Mouse (Mus musculus): ENCODE results near the gene Rchy1.

The Rchy1 gene

GRCm38 (mm10) chr5:91962639-91963440 lies at the start of gene Rchy1:
Gene Rchy1, minus strand, starts transcription at chr5:91963068.
- DNase-seq (ENCODE audit: low read depth, low spot score), result peak; percentile 99

- no peak for DNase-seq (ENCODE audit: low read depth, low spot score)
These were observed 48.9 kb upstream of the Rchy1 start for GRCm38 (mm10) chr5:92011756-92012155.

GRCm38 (mm10) chr5:92009827-92010226 lies 47.0 kb upstream of the Rchy1 start:
- no peak for DNase-seq (ENCODE audit: low read depth, low spot score)

DNA sequence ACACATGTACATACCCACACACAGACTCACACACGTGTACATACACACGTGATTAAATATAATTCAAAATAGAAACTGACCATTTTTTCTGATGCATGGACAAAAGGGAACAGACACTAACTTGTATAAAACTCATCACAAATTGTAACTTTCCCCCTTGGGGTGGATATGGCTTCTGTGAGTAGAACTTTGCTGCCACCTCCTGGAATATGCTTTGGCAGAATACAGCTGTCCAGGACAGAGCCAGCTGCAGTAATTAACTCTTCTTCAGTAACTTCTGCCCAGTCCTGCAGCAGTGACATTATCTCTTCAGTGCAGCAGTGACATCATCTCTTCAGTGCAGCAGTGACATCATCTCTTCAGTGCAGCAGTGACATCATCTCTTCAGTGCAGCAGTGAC lies 40.1 kb upstream of the Rchy1 start:
- DNase-seq (ENCODE audit: low read depth, low spot score), result peak; percentile 47

- DNase-seq (ENCODE audit: low read depth, low spot score), result peak; percentile 65
These were observed 37.9 kb upstream of the Rchy1 start for GRCm38 (mm10) chr5:92000770-92001169.

- peak; percentile 9 for DNase-seq (ENCODE audit: low read depth, low spot score)
These were observed 31.7 kb upstream of the Rchy1 start for GRCm38 (mm10) chr5:91994546-91994945.

DNA sequence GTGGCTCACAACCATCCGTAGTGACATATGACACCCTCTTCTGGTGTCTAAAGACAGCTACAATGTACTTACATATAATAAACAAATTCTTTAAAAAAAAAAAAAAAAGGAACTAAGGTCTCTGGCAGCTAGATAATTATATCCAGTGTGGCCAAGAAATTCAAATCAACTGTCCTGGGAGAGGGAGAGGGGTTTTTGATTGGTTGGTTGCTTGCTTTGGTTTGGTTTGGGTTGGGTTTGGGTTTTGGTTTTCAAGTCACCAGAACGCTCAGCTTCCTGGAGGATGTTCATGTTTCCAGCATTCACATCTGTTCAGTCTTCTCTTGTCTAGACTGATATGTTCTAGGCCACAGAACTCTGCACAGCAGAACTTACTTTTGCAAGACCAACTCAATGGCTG lies 30.2 kb upstream of the Rchy1 start:
- DNase-seq (ENCODE audit: low read depth, low spot score), result no peak

- no peak for DNase-seq (ENCODE audit: low read depth, low spot score)
These were observed 28.5 kb upstream of the Rchy1 start for GRCm38 (mm10) chr5:91991191-91991937.

GRCm38 (mm10) chr5:91989261-91989660 lies 26.4 kb upstream of the Rchy1 start:
- DNase-seq (ENCODE audit: low read depth, low spot score), result peak; percentile 74

DNA sequence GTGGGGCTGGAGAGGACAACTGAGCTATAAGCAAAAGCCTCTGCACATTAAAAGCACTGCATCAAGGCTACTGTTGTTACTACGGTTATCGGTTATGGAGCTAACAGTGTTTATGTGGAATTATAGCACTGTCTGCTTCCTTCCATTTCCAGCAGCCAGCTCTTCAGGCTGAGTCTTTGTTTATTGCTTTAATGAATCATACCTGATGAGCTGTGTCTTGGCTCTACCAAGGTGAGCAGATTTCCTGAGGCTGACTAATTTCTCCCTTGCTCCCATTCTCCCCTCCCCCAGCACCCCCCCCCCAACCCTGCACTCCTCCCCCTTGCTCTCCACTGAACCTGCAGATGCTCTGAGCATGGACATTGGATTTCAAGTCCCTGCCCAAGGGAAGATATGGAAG lies 24.9 kb upstream of the Rchy1 start:
- peak; percentile 38 for DNase-seq (ENCODE audit: low read depth, low spot score)

DNA sequence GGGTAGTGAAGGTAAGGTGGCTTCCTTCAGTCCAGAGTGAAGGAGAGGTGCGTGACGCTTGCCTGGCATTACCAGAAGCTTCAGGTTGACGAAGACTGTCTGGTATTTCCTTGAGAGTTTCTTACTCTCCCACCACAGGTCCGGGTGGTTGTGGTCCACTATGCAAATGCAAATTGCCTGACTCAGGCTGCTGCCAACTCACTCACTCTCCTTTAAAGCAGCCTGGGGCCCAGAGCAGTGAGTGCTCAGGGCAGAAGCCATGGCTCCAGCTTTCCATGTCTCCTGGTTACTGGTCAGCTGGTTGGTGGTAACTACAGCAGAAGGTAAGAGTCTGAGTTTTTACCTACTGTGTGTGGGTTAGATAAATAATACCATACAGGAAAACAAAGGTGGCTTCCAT lies 24.4 kb upstream of the Rchy1 start, which contains the start of gene Odaph:
Odaph (plus strand) TSS at position 240 of the 400 bp plus-strand sequence.
- DNase-seq (ENCODE audit: low read depth, low spot score), result peak; percentile 22

DNA sequence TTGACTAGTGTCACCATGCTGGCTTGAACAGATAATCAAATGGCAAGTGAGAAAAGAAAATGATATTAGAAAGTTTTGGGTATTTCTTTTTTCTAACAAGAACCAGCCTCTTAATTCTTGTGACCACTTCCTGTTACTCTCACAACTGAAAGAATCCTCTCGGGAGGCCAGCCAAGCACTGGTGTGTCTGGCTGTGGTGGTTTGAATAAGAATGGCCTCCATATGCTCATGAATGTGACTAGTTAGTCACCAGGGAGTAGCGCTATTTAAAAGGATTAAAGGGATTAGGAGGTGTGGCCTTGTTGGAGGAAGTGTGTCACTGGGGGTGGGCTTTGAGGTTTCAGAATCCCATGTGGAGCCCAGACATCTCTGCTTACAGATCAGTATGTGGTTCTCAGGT lies 22.9 kb upstream of the Rchy1 start:
- peak; percentile 74 for DNase-seq (ENCODE audit: low read depth, low spot score)

DNA sequence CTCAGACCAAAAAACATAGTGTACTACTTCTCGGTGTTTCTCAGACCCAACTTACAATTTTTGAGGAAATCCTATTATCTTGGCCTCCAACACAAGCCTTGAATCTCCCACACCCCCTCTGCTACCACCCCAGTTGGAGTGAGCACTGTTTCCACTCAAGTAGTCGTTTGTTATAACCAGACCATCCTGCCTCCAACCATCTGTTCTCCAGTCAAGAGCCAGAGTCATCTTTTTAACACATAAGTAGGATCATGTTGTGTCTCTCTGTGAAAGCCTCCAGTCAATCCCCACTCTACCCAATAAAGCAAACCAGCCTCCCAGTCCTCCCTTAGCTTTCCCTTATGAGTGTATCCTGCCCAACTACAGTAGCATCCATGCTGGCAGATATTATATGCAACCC lies 20.6 kb upstream of the Rchy1 start:
- DNase-seq (ENCODE audit: low read depth, low spot score), result no peak

GRCm38 (mm10) chr5:91981176-91981840 lies 18.4 kb upstream of the Rchy1 start:
- no peak for DNase-seq (ENCODE audit: low read depth, low spot score)

DNA sequence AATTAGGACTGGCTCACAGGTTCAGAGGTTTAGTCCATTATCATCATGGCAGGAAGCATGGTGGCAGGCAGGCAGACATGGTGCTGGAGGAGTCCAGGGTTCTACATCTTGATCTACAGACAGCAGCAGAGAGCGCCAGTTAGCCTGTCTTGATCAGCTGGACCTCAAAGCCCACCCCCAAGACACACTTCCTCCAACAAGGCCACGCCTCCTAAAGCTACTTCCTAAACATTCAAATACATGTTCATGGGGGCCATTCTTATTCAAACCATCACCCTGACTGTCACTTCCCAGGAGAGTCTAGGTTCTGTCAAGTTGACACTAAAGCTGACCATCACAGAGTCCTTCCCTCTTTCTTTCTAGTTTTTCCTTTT lies 14.5 kb upstream of the Rchy1 start:
- no peak for DNase-seq (ENCODE audit: low read depth, low spot score)

GRCm38 (mm10) chr5:91976566-91977396 lies 13.9 kb upstream of the Rchy1 start:
- no peak for DNase-seq (ENCODE audit: low read depth, low spot score)

- no peak for DNase-seq (ENCODE audit: low read depth, low spot score)
These were observed 12.9 kb upstream of the Rchy1 start for GRCm38 (mm10) chr5:91975758-91976157.

- DNase-seq (ENCODE audit: low read depth, low spot score), result peak; percentile 43
These were observed 11.1 kb upstream of the Rchy1 start for GRCm38 (mm10) chr5:91974002-91974401.

- DNase-seq (ENCODE audit: low read depth, low spot score), result no peak
These were observed 9.2 kb upstream of the Rchy1 start for GRCm38 (mm10) chr5:91972046-91972445.

DNA sequence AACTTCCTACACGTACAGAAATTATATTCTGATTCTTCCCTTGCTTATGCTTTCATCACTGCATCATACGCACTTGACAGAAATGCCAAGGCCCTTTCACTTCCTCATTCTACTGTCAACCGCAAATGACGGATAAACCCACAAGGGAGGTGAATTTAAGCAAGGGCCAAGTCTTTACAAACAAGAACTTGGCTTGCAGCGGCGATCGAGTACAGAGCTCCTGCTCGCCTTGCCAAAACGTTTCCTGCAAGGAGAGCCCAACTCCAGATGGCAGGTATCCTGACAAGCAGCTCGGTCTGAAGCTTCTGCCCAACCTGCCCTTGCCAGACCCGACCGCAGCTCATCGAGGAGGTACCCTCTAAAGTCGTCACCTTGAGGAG lies 619 bp downstream of the Rchy1 start:
- DNase-seq (ENCODE audit: low read depth, low spot score), result peak; percentile 97

DNA sequence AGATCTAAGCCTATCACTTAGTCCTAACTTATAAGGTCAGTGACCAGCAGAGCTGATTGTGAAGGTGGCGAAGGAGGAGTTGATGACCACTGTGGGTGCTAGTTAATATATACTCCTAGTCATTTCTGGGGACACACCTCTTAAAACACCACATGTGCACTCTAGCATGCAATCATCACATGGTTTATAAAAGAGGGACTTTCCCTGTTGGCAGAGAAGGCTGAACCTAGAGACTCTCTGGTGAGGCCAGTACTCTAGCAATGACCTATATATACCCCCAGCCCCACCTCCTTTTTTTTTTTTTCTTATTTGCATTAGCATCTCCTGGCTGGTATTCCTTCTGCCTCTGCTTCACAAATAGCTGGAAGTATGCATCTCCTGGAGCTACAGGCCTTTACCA lies 1.5 kb downstream of the Rchy1 start:
- peak; percentile 92 for DNase-seq (ENCODE audit: low read depth, low spot score)
